ENCODE assay signal across 32 mouse cellular contexts in genomic region chr9:105764127-105764526, GRCm38 (mm10).
DNase-seq lines count a peak whose midpoint lies in the region; ATAC-seq and TF ChIP-seq lines count a peak whose summit lies in the region.
"Had no signal": no experiment of that assay in that cellular context is flagged by ENCODE, and none has a peak within 500 bp of the region (broad histone marks: within the 10 kb centered on the region; RNA-seq: fewer than 3 reads in every experiment).

No protein-coding gene starts in this region.

- peak; percentile 58; the same call in 1 of the 2 replicates for ATAC-seq in intestine, embryonic 15.5 days
- ATAC-seq in intestine, postnatal 0 days = no peak
- peak; percentile 89 for ATAC-seq in lung, embryonic 15.5 days (ENCODE audit: borderline replicate concordance, extremely low read depth, low FRiP score, low TSS enrichment)
- ATAC-seq in stomach, embryonic 16.5 days (ENCODE audit: insufficient read depth, low FRiP score) = peak; percentile 71; the same call in 1 of the 2 replicates
- no peak for ATAC-seq in inflammation-experienced regulatory T-cells, adult 6 months
- no peak for ATAC-seq in forebrain, embryonic 14.5 days
- ATAC-seq: activated CD4-positive, CD25-positive, alpha-beta regulatory T cell, adult 4 months; CD4-positive, CD25-positive, alpha-beta regulatory T cell, adult 4 months; forebrain, embryonic 15.5 days had no signal

- H3K4me3 ChIP-seq in intestine, embryonic 15.5 days (replicated peaks) = no peak overlapping the region
- no peak overlapping the region for H3K4me3 ChIP-seq in intestine, postnatal 0 days (ENCODE audit: low read depth, low read length)
- H3K4me3 ChIP-seq in lung, embryonic 15.5 days = no peak overlapping the region
- no peak overlapping the region for H3K4me3 ChIP-seq in stomach, embryonic 16.5 days (replicated peaks; ENCODE audit: low read length)
- H3K4me3 ChIP-seq in forebrain, embryonic 14.5 days (ENCODE audit: low read depth, low read length) = no peak overlapping the region
- H3K4me3 ChIP-seq: forebrain, embryonic 15.5 days; heart, embryonic 10.5 days; heart, embryonic 15.5 days; hindbrain, embryonic 13.5 days; limb, embryonic 10.5 days; limb, embryonic 15.5 days; liver, embryonic 13.5 days; neural tube, embryonic 15.5 days had no signal

- H3K4me1 ChIP-seq in intestine, embryonic 15.5 days (replicated peaks) = no peaks in the 10 kb centered on the region
- H3K4me1 ChIP-seq in intestine, postnatal 0 days (replicated peaks; ENCODE audit: control insufficient read depth, insufficient read depth, low read length) = no peaks in the 10 kb centered on the region
- H3K4me1 ChIP-seq in lung, embryonic 15.5 days = peaks cover 13% of the 10 kb centered on the region; the same call in 1 of the 2 replicates
- no peaks in the 10 kb centered on the region for H3K4me1 ChIP-seq in stomach, embryonic 16.5 days (ENCODE audit: control insufficient read depth, insufficient read depth, low read length)
- H3K4me1 ChIP-seq in forebrain, embryonic 14.5 days (ENCODE audit: control insufficient read depth, insufficient read depth, low read length) = no peaks in the 10 kb centered on the region
- H3K4me1 ChIP-seq: forebrain, embryonic 15.5 days; heart, embryonic 10.5 days; hindbrain, embryonic 13.5 days; liver, embryonic 13.5 days; neural tube, embryonic 15.5 days had no signal

- DNase-seq in lung, postnatal 14 days = peak; percentile 14
- no peak for DNase-seq in forebrain, embryonic 14.5 days (ENCODE audit: low spot score)
- no peak for DNase-seq in heart, postnatal 36 days
- DNase-seq: adrenal gland, adult 8-10 months; cerebellum, adult 2 months; cerebellum, postnatal 14 days; gastrocnemius, postnatal 14 days; heart, postnatal 4 days; kidney, adult 9 months; kidney, postnatal 10 days; layer of hippocampus, postnatal 36 days; liver, embryonic 13.5 days; midbrain, embryonic 14.5 days; retina, postnatal 1 day; right cerebral cortex, postnatal 14 days; thymus, adult 2 months; thymus, postnatal 36 days had no signal

- no peaks in the 10 kb centered on the region for H3K36me3 ChIP-seq in intestine, embryonic 15.5 days
- H3K36me3 ChIP-seq in intestine, postnatal 0 days (ENCODE audit: control insufficient read depth, insufficient read depth) = no peaks in the 10 kb centered on the region
- no peaks in the 10 kb centered on the region for H3K36me3 ChIP-seq in lung, embryonic 15.5 days
- H3K36me3 ChIP-seq in stomach, embryonic 16.5 days (ENCODE audit: control insufficient read depth, insufficient read depth, low read length) = no peaks in the 10 kb centered on the region
- H3K36me3 ChIP-seq in forebrain, embryonic 14.5 days (ENCODE audit: control insufficient read depth, insufficient read depth, low read length) = no peaks in the 10 kb centered on the region
- H3K36me3 ChIP-seq: forebrain, embryonic 15.5 days; heart, embryonic 10.5 days; heart, embryonic 15.5 days; hindbrain, embryonic 13.5 days; limb, embryonic 10.5 days; limb, embryonic 15.5 days; liver, embryonic 13.5 days; neural tube, embryonic 15.5 days had no signal

- H3K9me3 ChIP-seq in intestine, embryonic 15.5 days = no peaks in the 10 kb centered on the region
- no peaks in the 10 kb centered on the region for H3K9me3 ChIP-seq in intestine, postnatal 0 days (ENCODE audit: control insufficient read depth)
- no peaks in the 10 kb centered on the region for H3K9me3 ChIP-seq in lung, embryonic 15.5 days
- no peaks in the 10 kb centered on the region for H3K9me3 ChIP-seq in stomach, embryonic 16.5 days (replicated peaks; ENCODE audit: control insufficient read depth, low read length)
- no peaks in the 10 kb centered on the region for H3K9me3 ChIP-seq in forebrain, embryonic 14.5 days (replicated peaks; ENCODE audit: control insufficient read depth, low read length)
- H3K9me3 ChIP-seq: forebrain, embryonic 15.5 days; heart, embryonic 10.5 days; heart, embryonic 15.5 days; hindbrain, embryonic 13.5 days; limb, embryonic 10.5 days; limb, embryonic 15.5 days; neural tube, embryonic 15.5 days had no signal

- no peak overlapping the region for H3K4me2 ChIP-seq in intestine, embryonic 15.5 days (replicated peaks)
- no peak overlapping the region for H3K4me2 ChIP-seq in intestine, postnatal 0 days (replicated peaks; ENCODE audit: low read depth)
- no peak overlapping the region for H3K4me2 ChIP-seq in lung, embryonic 15.5 days
- H3K4me2 ChIP-seq in stomach, embryonic 16.5 days (ENCODE audit: low read depth, low read length) = no peak overlapping the region
- no peak overlapping the region for H3K4me2 ChIP-seq in forebrain, embryonic 14.5 days (ENCODE audit: low read length)
- H3K4me2 ChIP-seq: forebrain, embryonic 15.5 days; heart, embryonic 15.5 days; hindbrain, embryonic 13.5 days; limb, embryonic 15.5 days; liver, embryonic 13.5 days; neural tube, embryonic 15.5 days had no signal

- no peak overlapping the region for H3K9ac ChIP-seq in intestine, embryonic 15.5 days
- no peak overlapping the region for H3K9ac ChIP-seq in intestine, postnatal 0 days (ENCODE audit: low read depth, low read length)
- H3K9ac ChIP-seq in lung, embryonic 15.5 days = no peak overlapping the region
- H3K9ac ChIP-seq in stomach, embryonic 16.5 days (ENCODE audit: low read length) = no peak overlapping the region
- H3K9ac ChIP-seq in forebrain, embryonic 14.5 days (ENCODE audit: low read length) = no peak overlapping the region
- H3K9ac ChIP-seq: forebrain, embryonic 15.5 days; heart, embryonic 15.5 days; hindbrain, embryonic 13.5 days; limb, embryonic 15.5 days; liver, embryonic 13.5 days; neural tube, embryonic 15.5 days had no signal

- H3K27me3 ChIP-seq in intestine, embryonic 15.5 days (replicated peaks) = no peaks in the 10 kb centered on the region
- no peaks in the 10 kb centered on the region for H3K27me3 ChIP-seq in intestine, postnatal 0 days (replicated peaks; ENCODE audit: control insufficient read depth, insufficient read depth, low read length)
- no peaks in the 10 kb centered on the region for H3K27me3 ChIP-seq in lung, embryonic 15.5 days
- H3K27me3 ChIP-seq in stomach, embryonic 16.5 days (ENCODE audit: control insufficient read depth, insufficient read depth, low read length) = no peaks in the 10 kb centered on the region
- no peaks in the 10 kb centered on the region for H3K27me3 ChIP-seq in forebrain, embryonic 14.5 days (replicated peaks; ENCODE audit: control insufficient read depth, insufficient read depth, low read length)
- H3K27me3 ChIP-seq: forebrain, embryonic 15.5 days; heart, embryonic 15.5 days; hindbrain, embryonic 13.5 days; limb, embryonic 15.5 days; liver, embryonic 13.5 days; neural tube, embryonic 15.5 days had no signal

- WGBS in intestine, embryonic 15.5 days = 52% methylated on average over 5 of the region's 5 CpGs
- WGBS in intestine, postnatal 0 days = 24% methylated on average over 5 of the region's 5 CpGs
- 50% methylated on average over 5 of the region's 5 CpGs for WGBS in lung, embryonic 15.5 days
- 50% methylated on average over 5 of the region's 5 CpGs for WGBS in stomach, embryonic 16.5 days
- WGBS in forebrain, embryonic 14.5 days = 73% methylated on average over 5 of the region's 5 CpGs

- TF ChIP-seq CTCF in intestine, postnatal 0 days (IDR thresholded peaks at IDR 0.05; ENCODE audit: low read depth) = no peak

- intact Hi-C loops in heart, postnatal 36 days (cut with DNase I) = no loop called here

- no peak overlapping the region for H3K27ac ChIP-seq in intestine, embryonic 15.5 days
- H3K27ac ChIP-seq in intestine, postnatal 0 days (ENCODE audit: low read depth, low read length) = no peak overlapping the region
- H3K27ac ChIP-seq in lung, embryonic 15.5 days = peak overlapping the region; percentile 82
- no peak overlapping the region for H3K27ac ChIP-seq in stomach, embryonic 16.5 days (ENCODE audit: low read length)
- H3K27ac ChIP-seq in forebrain, embryonic 14.5 days (ENCODE audit: low read depth, low read length) = no peak overlapping the region
- H3K27ac ChIP-seq: forebrain, embryonic 15.5 days; heart, embryonic 10.5 days; heart, embryonic 15.5 days; hindbrain, embryonic 13.5 days; limb, embryonic 10.5 days; limb, embryonic 15.5 days; liver, embryonic 13.5 days; macrophage; neural tube, embryonic 15.5 days had no signal

Comparison
In these comparisons a context has a peak if more than half of its experiments do, and no peak if none do; other contexts are left out.
1. ATAC-seq: peak in intestine, embryonic 15.5 days (single experiment), lung, embryonic 15.5 days (single experiment) and stomach, embryonic 16.5 days (single experiment); none in intestine, postnatal 0 days (single experiment), inflammation-experienced regulatory T-cells, adult 6 months (single experiment) and forebrain, embryonic 14.5 days (single experiment).